8 mouse cellular contexts compared by ENCODE assay signal in the genomic region with DNA sequence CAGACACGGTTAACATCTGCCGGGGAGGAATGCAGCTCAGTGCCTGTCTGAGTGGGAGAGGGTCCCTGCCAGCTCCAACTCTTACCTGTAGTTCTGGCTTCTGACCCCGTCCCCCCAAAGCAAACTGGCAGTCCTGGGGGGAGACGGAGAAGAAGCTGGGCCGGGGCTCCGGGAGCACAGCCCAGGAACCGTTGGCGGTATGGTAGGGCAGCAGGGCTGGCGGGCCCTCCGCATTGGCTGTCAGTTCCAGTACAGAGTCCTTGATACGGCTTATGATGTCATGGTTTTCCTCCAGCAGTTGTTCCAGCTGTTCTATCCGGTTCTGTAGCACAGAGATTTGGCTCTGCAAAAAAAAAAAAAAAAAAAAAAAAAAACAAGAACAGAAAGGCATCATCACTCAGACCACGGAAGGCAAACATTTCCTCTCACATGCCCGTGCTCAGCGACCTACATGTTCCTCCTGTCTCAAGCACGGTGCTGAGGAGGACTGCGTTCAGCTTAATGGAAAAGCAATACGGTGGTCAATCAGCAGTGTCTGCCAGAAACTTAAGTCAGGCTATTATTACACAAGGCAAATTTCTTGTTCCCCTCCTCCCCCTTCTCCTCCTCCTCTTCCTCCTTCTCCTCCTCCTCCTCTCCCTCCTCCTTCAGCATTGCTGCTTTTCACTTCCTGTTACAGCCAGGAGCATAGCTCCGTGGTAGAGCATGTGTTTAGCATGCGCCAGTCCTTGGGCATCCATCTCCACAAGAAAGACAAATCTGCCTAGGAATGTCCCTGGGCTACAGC. TPM values are rescaled to one million over a fixed set of nuclear protein-coding genes. Genes with fewer than 3 reads are reported as not detected.
A peak's percentile ranks its signal among the peaks of the same experiment; 100 is the strongest.
DNase-seq lines count a peak whose midpoint lies in the region; ATAC-seq and TF ChIP-seq lines count a peak whose summit lies in the region.

No protein-coding gene starts in this region.

- TF ChIP-seq CTCF in kidney, postnatal 0 days (IDR thresholded peaks at IDR 0.05; ENCODE audit: low read depth), result no peak

- no peak overlapping the region for H3K27ac ChIP-seq in kidney, postnatal 0 days
- H3K27ac ChIP-seq in hindbrain, embryonic 15.5 days (replicated peaks), result no peak overlapping the region

- WGBS in kidney, postnatal 0 days, result 63% methylated on average over 20 of the region's 20 CpGs
- 82% methylated on average over 20 of the region's 20 CpGs for WGBS in hindbrain, embryonic 15.5 days

- peaks cover 22% of the 10 kb centered on the region; the same call in 1 of the 2 replicates for H3K36me3 ChIP-seq in kidney, postnatal 0 days (ENCODE audit: insufficient read depth, low read length)
- H3K36me3 ChIP-seq in hindbrain, embryonic 15.5 days, result peaks cover 30% of the 10 kb centered on the region

- no peaks in the 10 kb centered on the region for H3K9me3 ChIP-seq in kidney, postnatal 0 days (replicated peaks; ENCODE audit: low read length)
- no peaks in the 10 kb centered on the region for H3K9me3 ChIP-seq in hindbrain, embryonic 15.5 days

- no peaks in the 10 kb centered on the region for H3K27me3 ChIP-seq in kidney, postnatal 0 days (ENCODE audit: insufficient read depth, low read length)
- H3K27me3 ChIP-seq in hindbrain, embryonic 15.5 days, result no peaks in the 10 kb centered on the region

- DNase-seq in kidney, postnatal 0 days (ENCODE audit: low spot score), result peak; percentile 59
- DNase-seq in kidney, postnatal 14 days, result no peak
- peak; percentile 52 to 63 for DNase-seq in adrenal gland, postnatal 36 days
- DNase-seq in adipocyte (ENCODE audit: low spot score), result no peak
- no peak for DNase-seq in gastrocnemius, postnatal 25 days
- DNase-seq in right cerebral cortex, postnatal 25 days, result no peak

- H3K4me2 ChIP-seq in kidney, postnatal 0 days (ENCODE audit: low read length), result peak overlapping the region; percentile 92; the same call in 1 of the 2 replicates
- H3K4me2 ChIP-seq in hindbrain, embryonic 15.5 days, result peak overlapping the region; percentile 56

- ATAC-seq in kidney, postnatal 0 days (replicated peaks; ENCODE audit: low FRiP score, low read depth), result no peak
- no peak for ATAC-seq in hindbrain, embryonic 15.5 days (ENCODE audit: low FRiP score, low read depth)
- peak; percentile 42 for ATAC-seq in monocyte, adult 5-6 weeks (replicated peaks; ENCODE audit: insufficient number of reproducible peaks, low FRiP score, low TSS enrichment, poor library complexity, severe bottlenecking)

- H3K9ac ChIP-seq in kidney, postnatal 0 days (ENCODE audit: low read depth, low read length), result peak overlapping the region; percentile 37; the same call in 1 of the 2 replicates
- no peak overlapping the region for H3K9ac ChIP-seq in hindbrain, embryonic 15.5 days

- peaks cover 15% of the 10 kb centered on the region for H3K4me1 ChIP-seq in kidney, postnatal 0 days (replicated peaks; ENCODE audit: insufficient read depth, low read length)
- peaks cover 14% of the 10 kb centered on the region for H3K4me1 ChIP-seq in hindbrain, embryonic 15.5 days (replicated peaks)

- no peak overlapping the region for H3K4me3 ChIP-seq in kidney, postnatal 0 days (replicated peaks; ENCODE audit: low read depth, low read length)
- H3K4me3 ChIP-seq in hindbrain, embryonic 15.5 days, result peak overlapping the region; percentile 63

RNA-seq across cellular contexts. Expression of gene Man2a2, which starts 2.3 kb away (rescaled TPM):
- polyA plus RNA-seq in kidney, postnatal 0 days (2015; fragmentation: Nextera tagmentation; extraction: Ambion mirVana), result 7.3 and 8.8 TPM in 2 replicates
- 10 to 100 TPM; 81.4 to 94.8 TPM for total RNA-seq in adrenal gland, postnatal 36 days (2021)
- 26.5 and 27.2 TPM in 2 replicates for polyA plus RNA-seq in hindbrain, embryonic 15.5 days (2015; fragmentation: Nextera tagmentation; extraction: Ambion mirVana)
- 12.8 to 20.6 TPM (median 18.0 TPM) in 3 replicates for total RNA-seq in monocyte, adult 5-6 weeks (2017)
- 100 to 1,000 TPM; 138 to 146 TPM for total RNA-seq in gastrocnemius, postnatal 25 days (2021)

RNA-seq across cellular contexts. Expression of gene Fes, which starts 18.9 kb away (rescaled TPM):
- 12.4 and 12.5 TPM in 2 replicates for polyA plus RNA-seq in kidney, postnatal 0 days (2015; fragmentation: Nextera tagmentation; extraction: Ambion mirVana)
- total RNA-seq in adrenal gland, postnatal 36 days (2021), result 10 to 100 TPM in 1 of 2 experiments, 1 to 10 TPM in 1; 7.5 to 11.4 TPM
- 3.7 and 5.0 TPM in 2 replicates for polyA plus RNA-seq in hindbrain, embryonic 15.5 days (2015; fragmentation: Nextera tagmentation; extraction: Ambion mirVana)
- total RNA-seq in monocyte, adult 5-6 weeks (2017), result 117 to 175 TPM (median 150 TPM) in 3 replicates
- 1 to 10 TPM; 3.3 to 3.4 TPM for total RNA-seq in gastrocnemius, postnatal 25 days (2021)

RNA-seq across cellular contexts. Expression of gene Hddc3, which starts 25.9 kb away (rescaled TPM):
- polyA plus RNA-seq in kidney, postnatal 0 days (2015; fragmentation: Nextera tagmentation; extraction: Ambion mirVana), result 20.2 and 21.5 TPM in 2 replicates
- total RNA-seq in adrenal gland, postnatal 36 days (2021), result 10 to 100 TPM; 30.0 to 40.7 TPM
- polyA plus RNA-seq in hindbrain, embryonic 15.5 days (2015; fragmentation: Nextera tagmentation; extraction: Ambion mirVana), result 21.9 and 22.7 TPM in 2 replicates
- total RNA-seq in monocyte, adult 5-6 weeks (2017), result 0.21 to 6.1 TPM (median 1.5 TPM) in 3 replicates
- total RNA-seq in gastrocnemius, postnatal 25 days (2021), result 10 to 100 TPM; 21.6 to 22.8 TPM

RNA-seq across cellular contexts. Expression of gene Unc45a, which starts 28.0 kb away (rescaled TPM):
- 28.2 and 29.7 TPM in 2 replicates for polyA plus RNA-seq in kidney, postnatal 0 days (2015; fragmentation: Nextera tagmentation; extraction: Ambion mirVana)
- 10 to 100 TPM; 55.0 to 74.8 TPM for total RNA-seq in adrenal gland, postnatal 36 days (2021)
- 56.1 and 61.2 TPM in 2 replicates for polyA plus RNA-seq in hindbrain, embryonic 15.5 days (2015; fragmentation: Nextera tagmentation; extraction: Ambion mirVana)
- total RNA-seq in monocyte, adult 5-6 weeks (2017), result 28.3 to 50.6 TPM (median 33.6 TPM) in 3 replicates
- total RNA-seq in gastrocnemius, postnatal 25 days (2021), result 10 to 100 TPM; 11.6 to 12.6 TPM

RNA-seq across cellular contexts. Expression of gene Furin, which starts 36.4 kb away (rescaled TPM):
- polyA plus RNA-seq in kidney, postnatal 0 days (2015; fragmentation: Nextera tagmentation; extraction: Ambion mirVana), result 20.8 and 22.9 TPM in 2 replicates
- total RNA-seq in adrenal gland, postnatal 36 days (2021), result 100 to 1,000 TPM; 155 to 170 TPM
- 5.9 and 6.4 TPM in 2 replicates for polyA plus RNA-seq in hindbrain, embryonic 15.5 days (2015; fragmentation: Nextera tagmentation; extraction: Ambion mirVana)
- 31.1 to 46.2 TPM (median 34.3 TPM) in 3 replicates for total RNA-seq in monocyte, adult 5-6 weeks (2017)
- 10 to 100 TPM; 38.5 to 44.8 TPM for total RNA-seq in gastrocnemius, postnatal 25 days (2021)

Comparison
In these comparisons a context has a peak if more than half of its experiments do, and no peak if none do; other contexts are left out.
1. DNase-seq: peak in kidney, postnatal 0 days (single experiment) and adrenal gland, postnatal 36 days (2 of 2); none in kidney, postnatal 14 days (single experiment), adipocyte (single experiment), gastrocnemius, postnatal 25 days (single experiment) and right cerebral cortex, postnatal 25 days (single experiment).